Mouse (Mus musculus): ENCODE measurements at regions not wholly inside any gene's neighbourhood (a gene's known extent, or its start where the extent isn't known, plus 50 kb on each side); places are given as distances from the start of the nearest gene placed in this dataset.
"Not testable (repeated sequence)": the region's sequence is repeated elsewhere in the genome, so short reads cannot be mapped to it uniquely, and the experiment has no call there.

DNA sequence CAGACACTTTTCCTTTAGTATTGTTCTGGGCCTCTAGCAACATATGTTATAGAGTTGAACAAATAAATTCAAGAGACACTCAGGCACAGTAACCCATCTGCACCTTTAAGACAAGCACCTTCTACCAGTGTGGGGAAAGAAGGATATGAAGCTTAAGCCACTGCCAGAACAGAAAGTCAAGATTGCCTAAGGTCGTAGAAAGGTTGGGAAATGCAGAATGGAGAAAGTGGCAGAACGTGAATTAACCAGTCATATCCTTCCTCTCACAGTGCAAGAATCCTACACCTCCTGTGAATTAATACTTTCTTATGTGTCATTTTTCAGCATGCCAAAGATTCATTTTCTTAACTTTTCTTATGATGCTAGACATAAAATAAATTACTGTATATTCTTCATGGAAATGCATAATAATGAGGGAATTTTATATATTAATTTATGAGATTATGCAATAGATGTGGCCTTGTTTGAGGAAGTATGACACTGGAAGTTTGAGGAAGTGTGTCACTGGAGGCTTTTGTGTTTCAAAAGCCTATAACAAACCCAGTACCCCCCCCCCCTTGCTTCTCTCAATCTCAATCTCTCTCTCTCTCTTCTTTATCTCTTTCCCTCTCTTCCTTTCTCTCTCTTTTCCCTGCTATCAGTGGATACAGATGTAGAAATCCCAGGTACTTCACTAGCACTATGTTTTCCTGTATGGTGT is 361.6 kb upstream of the Edil3 start:
- DNase-seq (ENCODE audit: extremely low spot score in 1 of 2, low spot score in 1 of 2), result no peak

DNA sequence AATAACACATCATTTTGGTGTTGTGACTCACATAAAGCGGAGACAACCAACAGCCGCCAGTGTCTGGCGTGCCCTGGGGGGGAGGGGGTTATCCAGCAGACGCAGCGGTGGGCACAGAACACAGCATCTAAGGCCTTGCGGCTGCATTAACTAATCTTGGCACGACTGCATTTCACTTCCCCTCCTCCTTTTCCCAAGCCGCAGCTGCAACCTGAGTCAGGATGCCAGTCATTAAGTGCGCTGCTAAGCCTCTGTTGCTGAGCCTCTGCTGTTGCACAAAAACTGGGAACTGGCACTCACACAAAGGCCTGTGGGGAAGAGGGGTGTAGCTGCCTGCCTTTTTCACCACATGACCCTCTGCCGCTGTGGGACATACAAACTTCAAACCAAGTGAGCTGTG is 331.2 kb upstream of the Edil3 start:
- no peak for DNase-seq (ENCODE audit: extremely low spot score in 1 of 2, low spot score in 1 of 2)

GRCm38 (mm10) chr13:88510850-88511554 is 310.3 kb upstream of the Edil3 start:
- DNase-seq (ENCODE audit: extremely low spot score in 1 of 2, low spot score in 1 of 2), result no peak

DNA sequence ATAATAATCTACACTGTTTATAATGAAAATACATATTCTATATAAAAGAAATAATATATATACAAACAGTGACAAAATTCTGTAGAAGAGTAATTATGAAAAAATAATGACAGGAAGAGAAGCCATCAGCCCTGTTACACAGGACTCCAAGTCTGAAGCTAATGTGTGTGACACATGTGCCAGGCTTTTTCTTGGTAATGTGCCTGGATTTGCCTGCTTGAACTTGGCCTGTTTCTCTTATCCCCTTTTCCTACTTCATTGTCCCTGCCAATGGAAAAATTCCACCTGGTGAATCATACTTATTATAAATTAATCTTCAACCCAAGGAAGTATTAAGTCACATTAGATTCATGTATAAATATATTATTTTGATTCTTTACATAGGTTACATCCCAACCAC is 286.5 kb upstream of the Edil3 start:
- DNase-seq (ENCODE audit: extremely low spot score in 1 of 2, low spot score in 1 of 2), result no peak

- peak in 1 of 2 experiments; percentile 27 for DNase-seq (ENCODE audit: extremely low spot score in 1 of 2, low spot score in 1 of 2)
Observed at GRCm38 (mm10) chr13:88554504-88554903, 266.8 kb upstream of the Edil3 start.

DNA sequence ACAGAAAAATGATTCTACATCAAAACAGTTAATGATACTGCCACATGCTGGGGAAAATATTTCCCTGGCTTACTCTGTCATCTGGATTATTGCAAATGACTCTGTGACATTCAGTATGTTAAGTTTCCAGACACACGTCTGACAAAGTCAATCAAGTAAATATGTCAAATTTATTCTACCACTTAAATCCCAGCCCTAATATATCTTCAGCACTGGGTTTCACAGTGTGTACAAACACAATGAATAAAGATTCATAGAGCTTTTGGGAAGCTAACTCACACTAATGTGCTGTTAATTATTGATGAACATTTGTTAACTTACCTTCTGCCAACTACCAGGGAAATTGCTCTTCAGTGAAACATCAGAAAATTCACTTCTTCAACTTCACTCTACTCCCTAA is 256.3 kb upstream of the Edil3 start:
- no peak for DNase-seq (ENCODE audit: extremely low spot score in 1 of 2, low spot score in 1 of 2)

- DNase-seq (ENCODE audit: extremely low spot score in 1 of 2, low spot score in 1 of 2), result no peak
Observed at GRCm38 (mm10) chr13:88602244-88602643, 219.0 kb upstream of the Edil3 start.

DNA sequence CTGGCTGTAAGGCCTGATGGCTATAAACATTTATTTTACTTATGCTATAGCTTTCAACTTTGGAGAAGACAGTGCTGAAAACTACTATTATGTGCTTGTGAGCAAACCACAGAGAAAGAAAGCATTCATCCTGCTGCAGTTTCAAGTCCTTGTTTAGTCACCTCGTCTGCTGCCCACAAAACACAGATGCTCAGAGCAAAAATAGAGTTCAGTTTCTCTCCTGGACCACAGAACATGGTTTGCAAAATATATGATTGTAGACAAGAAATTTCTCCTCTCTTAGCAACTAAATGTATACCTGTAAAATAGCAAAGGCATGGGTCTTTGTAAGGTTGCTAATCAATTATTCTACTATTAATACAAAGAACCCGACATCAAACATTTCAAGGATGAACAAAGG is 210.7 kb upstream of the Edil3 start:
- DNase-seq (ENCODE audit: extremely low spot score in 1 of 2, low spot score in 1 of 2), result no peak

DNA sequence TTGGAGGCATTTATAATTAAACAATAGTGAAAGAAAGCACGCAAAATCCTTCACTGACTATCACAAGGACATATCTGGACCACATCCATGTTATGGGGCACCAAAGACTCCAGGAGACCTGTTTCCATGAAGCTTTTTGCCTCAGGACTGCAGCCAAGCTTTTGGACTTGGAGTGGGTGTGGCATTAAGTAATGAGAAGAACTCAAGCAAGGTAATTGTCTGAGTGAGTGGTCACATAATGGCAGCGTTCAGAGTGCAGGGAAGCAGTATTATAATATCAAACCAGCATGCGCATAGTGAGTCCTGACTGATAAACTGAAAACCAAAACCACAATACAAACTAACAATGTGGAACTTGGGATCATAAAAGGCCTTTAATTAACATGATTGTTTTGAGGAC is 208.0 kb upstream of the Edil3 start:
- no peak for DNase-seq (ENCODE audit: extremely low spot score in 1 of 2, low spot score in 1 of 2)

- DNase-seq (ENCODE audit: extremely low spot score in 1 of 2, low spot score in 1 of 2), result no peak
Observed at GRCm38 (mm10) chr13:88650135-88650534, 171.1 kb upstream of the Edil3 start.

GRCm38 (mm10) chr13:88651036-88651435 is 170.2 kb upstream of the Edil3 start:
- DNase-seq (ENCODE audit: extremely low spot score in 1 of 2, low spot score in 1 of 2), result no peak

DNA sequence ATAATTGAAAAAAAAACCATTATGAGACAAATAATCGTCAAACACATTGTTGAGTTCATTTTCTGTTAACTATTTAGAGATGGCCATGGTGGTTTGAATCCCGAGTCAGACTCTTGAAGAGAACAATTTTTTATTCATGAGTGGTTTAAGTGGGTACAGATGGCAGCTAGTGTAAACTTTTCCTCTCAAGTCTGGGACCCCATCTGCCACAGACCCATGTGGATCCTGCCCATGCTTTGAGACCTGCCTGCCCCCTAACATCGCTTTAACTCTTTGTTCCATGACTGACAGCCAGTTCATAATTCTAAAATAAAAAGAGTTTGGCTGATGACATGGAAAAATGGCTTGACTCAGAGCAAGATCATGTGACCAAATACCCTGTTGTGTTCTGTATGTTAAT is 166.2 kb upstream of the Edil3 start:
- no peak for DNase-seq (ENCODE audit: extremely low spot score in 1 of 2, low spot score in 1 of 2)

GRCm38 (mm10) chr13:88675835-88676234 is 145.4 kb upstream of the Edil3 start:
- DNase-seq (ENCODE audit: extremely low spot score in 1 of 2, low spot score in 1 of 2), result no peak

GRCm38 (mm10) chr13:88704526-88704925 is 116.7 kb upstream of the Edil3 start:
- no peak for DNase-seq (ENCODE audit: extremely low spot score in 1 of 2, low spot score in 1 of 2)

DNA sequence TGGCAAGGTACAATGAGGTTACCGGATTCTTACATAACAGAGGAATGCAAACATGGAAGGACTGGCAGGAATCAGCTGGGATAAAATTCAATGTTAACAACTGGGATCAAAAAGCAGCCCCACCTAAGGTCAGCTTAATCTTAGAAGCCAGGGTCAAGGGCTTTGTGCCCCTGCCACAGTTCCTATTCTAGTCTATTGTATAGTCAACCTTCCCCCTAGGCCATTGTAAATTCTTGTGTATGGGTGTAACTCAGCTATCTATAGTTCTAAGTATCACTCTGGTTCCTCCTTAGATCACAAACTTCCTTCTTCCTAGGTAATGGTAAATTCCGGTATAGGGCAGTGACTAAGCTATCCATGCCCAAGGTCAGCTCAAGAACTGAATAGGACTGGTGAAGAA is 91.6 kb upstream of the Edil3 start:
- not testable (repeated sequence) for DNase-seq (ENCODE audit: extremely low spot score in 1 of 2, low spot score in 1 of 2)

- no peak for DNase-seq (ENCODE audit: extremely low spot score in 1 of 2, low spot score in 1 of 2)
Observed at GRCm38 (mm10) chr13:88749916-88750315, 71.4 kb upstream of the Edil3 start.
